Mouse (Mus musculus) 3134 (cell line): ENCODE measurements around the gene Phactr1.

Source experiments
- DNase-seq: peaks from one replicate; pipeline ENCODE4 v3.0.0-alpha.2; 2011; ENCODE audit warnings: low spot score; ENCODE audit not compliant: insufficient read length; ENCODE audit errors: extremely low read depth

Phactr1 gene

DNA sequence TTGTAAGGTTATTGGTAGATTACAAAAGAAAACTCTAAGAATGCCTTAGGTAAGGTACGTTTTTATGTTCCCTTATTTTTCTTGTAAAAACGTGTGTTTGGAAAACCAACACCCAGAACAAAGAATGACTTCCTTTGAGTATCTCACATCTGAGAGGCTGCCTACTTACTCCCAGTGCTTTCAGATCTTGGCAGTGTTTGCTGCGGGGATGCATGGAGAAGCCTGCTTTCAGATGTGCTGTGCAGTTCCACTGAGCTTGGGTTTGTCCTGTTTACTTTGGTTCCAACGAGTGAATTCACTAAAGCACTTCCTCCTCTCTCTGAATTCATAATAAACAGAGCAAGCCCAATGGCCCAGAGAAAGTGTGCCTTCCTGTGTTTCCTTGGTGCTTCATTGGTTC lies 288.1 kb downstream of the Phactr1 start:
- no peak for DNase-seq

DNA sequence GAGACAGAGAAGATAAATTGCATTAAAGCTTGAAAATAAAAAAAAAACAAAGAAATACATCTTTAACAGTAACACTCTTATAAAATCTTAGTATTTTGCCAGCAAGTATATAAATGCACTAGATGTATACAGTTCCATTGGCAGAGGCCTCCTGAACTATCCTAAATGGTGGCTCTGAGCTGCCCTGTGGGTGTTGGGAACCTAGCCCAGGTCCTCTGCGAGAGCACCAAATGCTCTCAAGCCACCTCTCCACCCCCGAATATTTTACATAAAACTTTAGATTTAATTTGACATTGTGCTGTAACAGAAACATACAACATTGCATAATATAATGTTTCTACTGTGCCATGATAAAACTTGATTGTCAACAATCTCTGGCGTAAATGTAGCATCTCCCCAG lies 293.1 kb downstream of the Phactr1 start:
- no peak for DNase-seq

GRCm38 (mm10) chr13:42973961-42974360 lies 293.5 kb downstream of the Phactr1 start:
- DNase-seq = no peak

DNA sequence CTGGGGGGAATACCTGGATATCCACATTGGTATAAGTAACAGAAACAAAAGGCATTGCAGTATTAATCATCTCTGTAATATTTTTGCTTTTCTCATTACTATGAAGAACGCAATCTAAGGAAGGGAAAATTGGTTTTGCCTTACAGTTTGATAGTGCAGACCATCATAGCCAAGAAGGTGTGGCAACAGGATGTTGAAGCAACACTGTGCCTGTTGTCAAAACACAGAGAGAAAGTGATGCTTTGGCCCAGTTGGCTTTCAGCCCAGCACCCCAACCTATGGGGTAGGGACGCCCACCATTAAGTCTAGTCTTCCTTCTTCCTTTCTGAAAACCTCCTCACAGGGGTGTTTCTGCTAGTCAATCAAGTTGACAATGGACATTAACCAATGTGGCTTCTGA lies 294.1 kb downstream of the Phactr1 start:
- no peak for DNase-seq

DNA sequence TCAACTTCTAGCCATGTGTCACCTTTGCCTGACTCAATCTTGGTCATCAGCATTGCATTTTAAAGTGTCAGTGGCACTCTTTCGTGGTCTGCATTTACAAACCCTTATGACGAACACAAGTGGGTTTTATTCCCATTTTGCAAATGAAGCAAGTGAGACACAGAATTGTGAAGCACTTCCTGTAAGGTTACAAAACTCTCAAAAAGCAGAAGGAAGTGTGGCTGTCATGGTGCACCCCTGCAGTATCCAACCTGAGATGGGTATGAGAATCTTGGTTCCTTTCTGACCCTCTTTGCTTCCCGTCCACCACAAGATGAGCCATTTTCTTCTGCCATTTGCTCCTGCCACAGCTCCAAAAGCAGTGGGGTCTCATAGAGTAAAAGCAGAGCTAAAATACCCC lies 295.7 kb downstream of the Phactr1 start:
- no peak for DNase-seq

GRCm38 (mm10) chr13:42976967-42977366 lies 296.5 kb downstream of the Phactr1 start:
- DNase-seq = no peak

GRCm38 (mm10) chr13:42980581-42980980 lies 300.2 kb downstream of the Phactr1 start:
- DNase-seq = no peak

DNA sequence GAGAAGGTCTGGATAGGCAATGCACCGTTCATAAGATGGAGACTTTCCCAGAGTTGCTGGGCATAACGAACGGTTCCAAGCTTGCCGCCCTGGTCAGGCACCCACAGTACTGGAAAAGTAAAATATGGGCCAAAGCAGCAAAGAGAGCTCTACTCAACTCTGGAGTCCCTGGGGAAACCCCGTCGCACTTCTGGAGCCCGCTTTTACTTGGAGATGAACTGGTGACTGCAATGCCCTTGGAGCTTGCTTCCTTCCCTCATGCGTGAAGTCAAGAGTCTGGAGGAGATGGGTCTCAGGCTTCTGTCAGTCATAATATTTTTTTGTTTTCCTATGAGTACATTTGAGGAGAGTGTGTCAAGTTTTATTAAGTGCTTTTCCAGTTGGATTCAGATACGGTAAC lies 302.2 kb downstream of the Phactr1 start:
- DNase-seq = no peak

GRCm38 (mm10) chr13:42985806-42986205 lies 305.4 kb downstream of the Phactr1 start:
- no peak for DNase-seq

GRCm38 (mm10) chr13:42987931-42988579 lies 307.6 kb downstream of the Phactr1 start:
- no peak for DNase-seq

GRCm38 (mm10) chr13:42989481-42989880 lies 309.1 kb downstream of the Phactr1 start:
- DNase-seq = no peak

DNA sequence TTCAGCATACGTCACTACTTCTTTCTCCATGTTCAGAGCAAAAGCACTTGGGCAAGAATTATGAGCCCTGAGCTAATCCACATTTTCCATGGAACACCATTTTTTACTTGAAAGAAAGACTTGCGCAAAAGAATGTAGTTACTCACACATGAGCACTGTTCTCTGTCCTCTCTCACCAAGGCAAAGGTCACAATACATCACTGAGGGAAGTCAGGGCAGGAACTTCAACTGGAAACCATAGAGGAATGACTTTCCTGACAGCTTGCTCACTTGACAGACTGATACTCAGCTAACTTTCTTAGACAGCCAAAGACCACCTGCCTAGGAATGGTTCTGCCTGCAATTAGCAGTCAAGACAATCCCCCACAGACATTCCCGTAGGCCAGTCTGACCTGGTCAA lies 309.6 kb downstream of the Phactr1 start:
- DNase-seq = no peak

DNA sequence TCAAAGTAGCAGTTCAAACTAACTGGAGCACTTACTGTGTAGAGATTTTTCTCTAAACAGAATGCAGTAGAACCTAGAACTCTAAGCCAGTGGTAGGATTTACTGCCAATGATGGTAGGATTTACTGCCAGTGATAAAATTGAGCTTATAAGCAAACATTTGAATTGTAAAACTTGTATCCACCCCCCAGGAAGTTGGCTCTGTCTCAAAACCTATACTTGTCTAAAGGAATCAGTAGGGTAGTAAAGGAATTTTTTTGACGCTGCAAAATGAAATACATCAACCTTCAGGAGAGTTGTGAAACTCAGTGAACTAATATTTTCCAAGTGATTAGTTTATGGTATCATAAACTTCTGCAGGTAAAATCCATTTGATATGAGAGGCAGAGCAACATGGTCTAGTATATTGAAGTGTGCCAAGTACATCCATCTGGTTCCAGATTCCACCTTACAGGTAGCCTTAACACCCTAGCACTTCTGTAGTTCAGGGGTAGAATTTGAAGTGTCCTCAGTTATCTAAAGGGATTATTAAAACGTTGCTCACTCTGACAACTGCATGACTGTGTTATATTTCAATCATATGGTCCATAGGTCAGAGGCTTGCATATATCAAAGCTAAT lies 310.2 kb downstream of the Phactr1 start:
- DNase-seq = no peak

DNA sequence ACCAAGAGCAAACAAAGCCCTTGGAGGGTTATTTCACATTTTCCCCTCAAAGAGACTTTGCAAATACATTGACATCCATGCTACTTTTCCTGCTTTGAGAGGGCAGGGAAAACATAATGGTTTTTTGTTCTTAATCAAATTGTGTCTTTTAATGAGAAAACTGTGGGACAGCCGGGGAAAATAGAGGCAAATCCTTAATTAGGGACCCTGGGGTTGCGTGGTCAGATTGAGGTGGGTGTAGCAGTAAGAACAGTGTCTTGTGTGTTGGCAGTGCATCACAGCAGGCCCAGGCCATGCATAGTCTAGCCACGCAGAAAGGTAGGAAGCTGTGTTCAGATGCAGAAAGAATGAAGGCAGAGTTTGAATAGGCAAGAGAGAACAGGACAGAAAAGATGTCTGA lies 310.7 kb downstream of the Phactr1 start:
- DNase-seq = no peak

DNA sequence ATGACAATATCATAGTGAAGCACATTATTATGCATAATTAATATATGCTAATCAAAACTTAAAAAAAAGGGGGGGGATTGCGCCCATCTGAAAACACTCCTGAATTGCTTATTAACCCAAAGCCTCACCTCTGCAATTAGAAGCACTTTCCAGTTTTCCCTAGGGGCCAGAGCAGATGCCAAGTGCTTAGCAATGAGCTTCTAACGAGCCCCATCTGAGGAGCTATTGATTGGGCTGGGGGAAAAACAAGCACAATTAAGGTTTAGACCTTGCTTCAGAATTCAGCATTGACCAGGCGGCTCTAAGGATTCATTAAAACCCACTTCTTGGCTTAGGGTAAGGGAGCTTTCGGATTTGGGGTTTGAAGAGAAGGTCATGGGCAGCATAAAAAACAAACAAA lies 311.9 kb downstream of the Phactr1 start:
- no peak for DNase-seq

DNA sequence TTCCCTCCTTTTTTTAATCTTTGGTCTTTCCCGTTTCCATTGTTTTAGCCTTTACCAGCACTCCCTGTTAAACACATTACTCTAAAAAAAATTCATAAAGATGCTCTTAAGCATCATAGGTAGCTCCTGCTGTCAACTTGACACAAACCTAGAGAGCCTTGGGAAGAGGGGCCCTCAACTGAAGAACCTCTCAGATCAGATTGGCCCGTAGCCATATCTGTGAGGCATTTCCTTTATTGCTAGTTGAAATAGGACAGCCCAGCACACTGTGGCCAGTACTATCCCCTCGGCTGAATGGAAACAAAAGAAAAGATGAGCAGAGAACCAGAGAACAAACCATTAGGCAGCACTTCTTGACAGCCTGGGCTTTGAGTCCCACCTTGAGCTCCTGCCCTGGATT lies 313.9 kb downstream of the Phactr1 start:
- DNase-seq = no peak

GRCm38 (mm10) chr13:42996188-42996587 lies 315.8 kb downstream of the Phactr1 start:
- DNase-seq = no peak

DNA sequence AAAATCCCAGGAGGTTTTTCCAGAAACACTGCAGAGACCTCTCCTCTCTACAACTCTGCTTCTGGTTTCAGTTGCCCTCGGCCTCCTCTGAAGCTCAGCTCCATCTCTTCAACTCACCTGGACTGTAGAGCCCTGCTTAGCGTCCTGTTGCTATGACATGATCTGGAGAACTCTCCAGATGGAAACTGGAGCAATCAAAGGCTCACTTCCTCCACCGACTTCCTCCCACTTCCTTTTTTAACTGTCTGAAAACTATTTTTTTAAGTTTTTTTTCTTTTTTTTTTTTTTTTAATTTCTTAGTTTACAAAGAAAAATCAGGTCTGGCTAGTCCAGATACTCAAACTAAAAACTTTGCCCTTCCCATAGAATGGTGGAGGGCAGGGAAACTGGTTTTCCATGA lies 318.9 kb downstream of the Phactr1 start:
- no peak for DNase-seq

DNA sequence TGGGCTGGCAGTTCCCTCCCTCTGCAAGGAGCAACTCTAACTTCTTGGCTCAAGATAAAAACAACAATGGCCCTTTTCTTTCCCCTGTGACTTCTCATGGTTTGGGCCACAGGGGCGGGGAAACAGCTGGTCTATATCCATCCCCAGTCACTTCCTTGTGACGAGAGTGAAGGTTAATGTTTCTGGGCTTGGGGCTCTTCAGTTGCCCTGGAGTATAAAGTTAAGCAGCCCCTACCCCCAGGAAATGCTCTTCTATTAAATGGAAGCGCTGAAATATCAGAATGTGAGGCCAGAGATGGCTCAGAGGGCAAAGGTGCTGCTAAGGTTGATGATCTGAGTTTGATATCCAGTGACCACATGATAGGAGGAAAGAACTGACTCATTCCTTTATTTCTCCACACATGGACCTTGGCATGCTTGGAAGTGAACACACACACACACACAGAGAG lies 324.7 kb downstream of the Phactr1 start:
- peak; percentile 6 for DNase-seq

DNA sequence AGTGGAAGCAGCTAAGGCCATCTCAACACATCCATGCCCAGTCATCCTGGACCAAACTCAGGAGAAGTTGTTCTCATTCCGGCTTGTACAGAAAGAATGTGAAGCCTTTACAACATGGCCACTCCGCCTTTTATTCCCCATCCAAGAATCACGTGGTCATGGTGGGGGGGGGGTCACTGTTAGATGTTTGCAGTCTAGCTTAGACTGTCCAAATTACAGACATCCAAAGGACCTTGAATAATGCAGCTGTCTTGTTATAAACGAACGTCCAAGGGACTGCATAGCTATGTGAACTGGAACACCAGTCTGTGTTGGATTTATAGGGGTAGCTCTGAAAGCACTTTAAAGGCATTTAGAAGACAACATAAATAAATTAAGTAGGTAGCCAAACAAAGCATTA lies 328.0 kb downstream of the Phactr1 start:
- DNase-seq = no peak

- no peak for DNase-seq
Measured at GRCm38 (mm10) chr13:43009596-43009995, 329.2 kb downstream of the Phactr1 start.

GRCm38 (mm10) chr13:43011516-43011915 lies 331.1 kb downstream of the Phactr1 start:
- DNase-seq = no peak

DNA sequence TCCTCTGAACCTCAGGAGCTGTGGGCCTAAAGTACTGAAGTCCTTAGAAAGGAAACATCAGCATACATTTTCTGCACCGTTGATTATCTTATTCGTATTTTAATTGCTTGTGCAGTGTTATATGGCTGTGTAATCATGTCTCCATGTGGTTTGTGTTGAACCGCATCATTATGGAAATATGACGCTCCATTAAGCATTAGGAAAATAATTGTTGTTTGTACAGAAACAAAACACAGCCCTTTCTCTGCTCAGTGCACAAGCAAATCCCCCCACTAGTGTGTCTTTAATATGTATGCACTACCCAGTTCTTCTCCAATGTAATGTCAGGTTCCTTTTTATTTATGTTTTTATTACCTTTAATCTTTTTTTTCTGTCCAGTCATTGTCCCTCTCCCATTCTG lies 333.6 kb downstream of the Phactr1 start:
- no peak for DNase-seq
